Mouse (Mus musculus) liver, embryonic 13.5 days (tissue): ENCODE measurements around the gene Nsg1. TPM values are rescaled to one million over a fixed set of nuclear protein-coding genes. Genes with fewer than 3 reads are reported as not detected.

Experiments
- ATAC-seq: fragments of 200-750 bp; cut with Nextera tagmentation; 2 replicates; pipeline ENCODE4 v1.8.0; 2017; ENCODE audit warnings: low read depth, mild to moderate bottlenecking, moderate number of reproducible peaks, moderate library complexity
- DNase-seq: peaks from one replicate; pipeline ENCODE4 v3.0.0; 2022
- H3K27ac ChIP-seq: fragments of 300-500 bp; sonication (generic); 2 replicates; pipeline ENCODE4 v1.5.1; 2015; ENCODE audit warnings: moderate library complexity, mild to moderate bottlenecking, inconsistent platforms
- H3K27me3 ChIP-seq: fragments of 300-500 bp; sonication (generic); 2 replicates; pipeline ENCODE4 v1.6.1; 2015; ENCODE audit warnings: mild to moderate bottlenecking, inconsistent platforms
- H3K36me3 ChIP-seq: fragments of 300-500 bp; sonication (generic); 2 replicates; pipeline ENCODE4 v1.6.1; 2015; ENCODE audit warnings: mild to moderate bottlenecking, inconsistent platforms
- H3K4me1 ChIP-seq: fragments of 300-500 bp; sonication (generic); replicated peaks from 2 replicates; pipeline ENCODE4 v1.6.1; 2015; ENCODE audit warnings: inconsistent platforms
- H3K4me2 ChIP-seq: fragments of 300-500 bp; sonication (generic); 2 replicates; pipeline ENCODE4 v1.6.1; 2015; ENCODE audit warnings: inconsistent platforms, mild to moderate bottlenecking, moderate library complexity
- H3K4me3 ChIP-seq: fragments of 300-500 bp; sonication (generic); replicated peaks from 2 replicates; pipeline ENCODE4 v1.5.1; 2015; ENCODE audit warnings: mild to moderate bottlenecking, inconsistent platforms
- H3K9ac ChIP-seq: fragments of 300-500 bp; sonication (generic); 2 replicates; pipeline ENCODE4 v1.6.1; 2015; ENCODE audit warnings: mild to moderate bottlenecking, inconsistent platforms
- H3K9me3 ChIP-seq: fragments of 300-500 bp; sonication (generic); replicated peaks from 2 replicates; pipeline ENCODE4 v1.6.1; 2016; ENCODE audit warnings: inconsistent platforms
- WGBS: fragments of 180-500 bp; shearing (Covaris S2); methylation state at CpG from one replicate; pipeline ENCODE4 v1.1.7; 2015; ENCODE audit not compliant: insufficient replicate concordance; 5-methylcytosine and 5-hydroxymethylcytosine counted together
- polyA plus RNA-seq: library from polyadenylated mRNA; unstranded; fragments of >200 nt; fragmentation: Nextera tagmentation; extraction: Ambion mirVana; gene quantifications from 2 replicates; pipeline ENCODE4 v1.2.1, GENCODE M21; 2015

Gene Nsg1
- polyA plus RNA-seq, 1 experiment from 2014 or later: 4.6 TPM

DNA sequence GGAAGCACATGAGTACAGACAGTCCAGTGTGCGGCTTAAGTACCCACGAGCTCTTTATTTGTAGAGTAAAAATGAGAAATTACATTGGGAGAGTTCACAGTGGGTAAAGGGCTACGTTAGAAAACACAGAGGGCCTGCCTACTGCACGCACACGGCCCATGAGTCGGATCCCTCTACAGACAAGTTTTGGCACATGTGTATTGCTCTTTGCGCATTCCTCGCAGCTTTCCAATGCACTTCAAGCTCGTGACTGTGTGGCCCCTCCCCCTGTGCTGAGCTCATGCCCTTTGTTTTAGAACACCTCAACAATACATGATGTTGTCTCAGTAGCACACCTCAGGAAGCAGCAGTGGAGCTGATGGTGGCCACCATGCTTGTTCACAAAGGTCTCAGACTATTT lies 22.5 kb downstream of the Nsg1 start:
- H3K9ac ChIP-seq: no peak overlapping the region
- no peak overlapping the region for H3K27ac ChIP-seq
- no peaks in the 10 kb centered on the region for H3K9me3 ChIP-seq
- DNase-seq: no peak
- peaks cover 3% of the 10 kb centered on the region; the same call in 1 of the 2 replicates for H3K4me1 ChIP-seq
- H3K36me3 ChIP-seq: no peaks in the 10 kb centered on the region
- H3K4me2 ChIP-seq: no peak overlapping the region
- ATAC-seq: no peak
- no peak overlapping the region for H3K4me3 ChIP-seq
- H3K27me3 ChIP-seq: no peaks in the 10 kb centered on the region
- 82% methylated on average over 9 of the region's 9 CpGs for WGBS

DNA sequence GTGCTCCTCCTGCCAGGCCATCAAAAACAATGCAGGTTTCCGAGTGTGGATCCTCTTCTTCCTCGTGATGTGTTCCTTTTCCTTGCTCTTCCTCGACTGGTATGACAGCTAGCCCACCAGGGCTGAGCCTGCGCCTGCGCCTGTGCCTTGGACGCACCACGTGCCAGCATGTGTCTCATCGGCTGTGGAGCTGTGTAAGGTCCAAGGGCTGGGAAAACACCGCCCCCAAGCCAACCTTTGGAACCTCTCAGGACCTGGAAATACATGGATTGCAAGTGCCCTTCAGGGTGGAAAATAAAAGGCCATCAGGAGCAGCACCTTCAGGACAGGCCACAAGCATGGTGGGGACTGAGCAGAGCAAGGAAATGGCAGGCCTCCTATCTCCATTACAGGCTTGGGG lies 23.5 kb downstream of the Nsg1 start:
- Histone ChIP-seq H3K27me3 (no peaks in the 10 kb centered on the region), H3K9ac (no peak overlapping the region), H3K27ac (no peak overlapping the region), H3K36me3 (no peaks in the 10 kb centered on the region), H3K4me3 (no peak overlapping the region), H3K4me2 (no peak overlapping the region), H3K4me1 (peaks cover 3% of the 10 kb centered on the region; the same call in 1 of the 2 replicates), H3K9me3 (no peaks in the 10 kb centered on the region)
- no peak for ATAC-seq
- 74% methylated on average over 9 of the region's 9 CpGs for WGBS
- no peak for DNase-seq

DNA sequence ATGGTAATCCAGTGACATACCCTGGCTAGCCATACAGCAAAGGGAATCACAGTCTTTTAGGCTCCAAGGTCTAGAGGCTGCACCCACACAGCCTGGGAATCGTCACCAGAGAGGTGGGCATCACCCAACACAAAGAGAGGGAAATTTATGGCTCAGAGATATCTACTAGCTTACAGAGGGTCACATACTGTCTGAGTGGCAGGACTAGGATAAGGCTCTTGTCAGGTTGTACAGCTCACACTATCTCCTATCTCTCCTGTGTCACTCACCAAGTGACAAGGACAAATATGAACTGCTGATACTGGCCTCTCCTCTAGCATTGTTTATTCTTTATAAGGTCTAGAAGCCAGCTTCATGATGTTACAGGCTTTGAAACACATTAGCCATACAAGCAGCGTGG lies 30.4 kb downstream of the Nsg1 start:
- no peak for DNase-seq
- peak; percentile 83 for ATAC-seq
- Histone ChIP-seq H3K27ac (no peak overlapping the region), H3K9me3 (no peaks in the 10 kb centered on the region), H3K4me2 (no peak overlapping the region), H3K9ac (no peak overlapping the region), H3K4me3 (no peak overlapping the region), H3K27me3 (no peaks in the 10 kb centered on the region), H3K36me3 (peaks cover 9% of the 10 kb centered on the region), H3K4me1 (no peaks in the 10 kb centered on the region)
- WGBS: 70% methylated on average over 2 of the region's 2 CpGs

DNA sequence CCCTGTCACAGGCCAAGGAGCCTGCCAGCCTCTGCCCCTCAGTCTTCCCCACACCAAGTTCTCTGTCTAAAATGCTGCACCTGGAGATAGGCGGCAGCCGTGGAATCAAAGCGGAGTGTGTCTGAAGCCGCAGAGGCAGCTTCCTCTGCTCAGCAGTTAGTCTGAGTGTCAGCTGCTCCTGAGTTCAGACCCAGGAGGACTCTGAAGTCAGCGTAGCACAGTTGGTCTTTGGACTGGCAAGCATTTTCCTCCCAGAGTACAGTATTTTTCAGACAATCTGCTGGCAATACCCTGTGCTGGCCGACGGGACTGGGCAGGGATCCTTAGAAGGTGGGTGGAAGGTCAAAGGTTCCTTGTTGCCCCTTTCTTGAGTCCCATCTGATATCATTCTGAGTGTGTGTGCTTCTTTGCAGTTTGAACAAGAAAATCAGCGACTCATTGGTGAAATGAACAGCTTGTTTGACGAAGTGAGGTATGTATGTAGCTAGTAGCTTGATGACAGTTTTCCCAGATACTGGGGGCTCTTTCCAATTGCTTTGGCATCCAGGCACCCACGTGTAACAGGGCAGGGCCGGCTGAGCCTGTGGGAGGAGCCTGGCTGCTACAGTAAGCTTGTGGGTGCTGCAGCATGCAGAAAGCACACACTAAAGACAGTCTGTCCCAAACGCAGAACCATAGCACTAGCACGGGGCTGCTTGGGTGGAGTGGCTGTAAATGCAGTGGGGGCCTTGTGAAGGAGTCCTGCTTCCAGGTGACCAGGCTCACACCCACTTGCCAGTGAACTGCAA lies 33.0 kb downstream of the Nsg1 start:
- no peak overlapping the region for H3K27ac ChIP-seq
- no peak overlapping the region for H3K4me3 ChIP-seq
- DNase-seq: no peak
- no peaks in the 10 kb centered on the region for H3K9me3 ChIP-seq
- H3K9ac ChIP-seq: no peak overlapping the region
- H3K4me1 ChIP-seq: no peaks in the 10 kb centered on the region
- no peak for ATAC-seq
- 77% methylated on average over 13 of the region's 13 CpGs for WGBS
- peaks cover 13% of the 10 kb centered on the region for H3K36me3 ChIP-seq
- no peaks in the 10 kb centered on the region for H3K27me3 ChIP-seq
- H3K4me2 ChIP-seq: no peak overlapping the region

DNA sequence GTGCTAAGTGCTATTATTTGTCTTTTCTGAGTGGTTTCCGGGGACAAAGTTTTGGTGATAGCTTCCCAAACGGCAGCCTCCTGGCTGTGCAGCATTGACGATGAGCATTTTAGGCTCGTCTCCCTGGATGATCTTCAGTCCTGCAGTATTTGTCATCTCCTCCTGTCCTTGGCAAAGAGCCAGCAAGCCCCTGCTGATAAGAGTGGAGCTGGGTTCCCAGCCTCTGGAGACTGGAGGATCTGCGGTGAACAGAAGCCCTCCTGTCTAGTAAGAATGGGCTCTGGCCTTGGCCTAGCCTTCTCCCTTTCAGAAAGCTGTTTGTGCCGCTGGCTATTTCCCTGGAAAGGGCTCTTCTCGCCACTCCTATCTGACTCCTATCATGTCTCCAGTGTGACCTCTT lies 38.0 kb downstream of the Nsg1 start:
- Histone ChIP-seq H3K4me2 (no peak overlapping the region), H3K27me3 (no peaks in the 10 kb centered on the region), H3K4me1 (no peaks in the 10 kb centered on the region), H3K4me3 (no peak overlapping the region), H3K36me3 (peaks cover 14% of the 10 kb centered on the region), H3K27ac (no peak overlapping the region), H3K9ac (no peak overlapping the region), H3K9me3 (no peaks in the 10 kb centered on the region)
- ATAC-seq (no peak), DNase-seq (no peak)
- 70% methylated on average over 7 of the region's 7 CpGs for WGBS

DNA sequence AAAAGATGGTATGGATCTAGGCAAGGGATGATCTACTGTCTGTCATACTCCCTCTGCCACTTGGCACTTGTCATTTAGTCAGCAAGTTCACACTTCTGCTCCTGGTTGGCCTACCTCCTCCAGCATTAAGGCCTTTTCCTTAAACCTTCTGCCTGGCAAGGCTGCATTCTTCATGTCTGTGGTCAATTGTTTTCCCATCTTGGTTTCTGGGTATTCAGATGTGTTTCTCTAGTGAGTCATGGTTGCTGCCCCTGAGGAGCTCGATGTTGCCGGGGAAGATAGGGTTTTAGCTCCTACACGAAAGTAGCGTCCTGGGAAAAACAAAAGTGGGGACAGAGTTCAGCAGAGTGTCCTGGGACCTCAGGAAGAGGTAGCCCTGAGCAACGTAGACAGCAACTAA lies 40.4 kb downstream of the Nsg1 start:
- Histone ChIP-seq H3K4me1 (no peaks in the 10 kb centered on the region), H3K9ac (no peak overlapping the region), H3K27ac (no peak overlapping the region), H3K4me3 (no peak overlapping the region), H3K4me2 (no peak overlapping the region), H3K27me3 (no peaks in the 10 kb centered on the region), H3K36me3 (peaks cover 22% of the 10 kb centered on the region), H3K9me3 (no peaks in the 10 kb centered on the region)
- 79% methylated on average over 5 of the region's 5 CpGs for WGBS
- DNase-seq (no peak), ATAC-seq (no peak)

DNA sequence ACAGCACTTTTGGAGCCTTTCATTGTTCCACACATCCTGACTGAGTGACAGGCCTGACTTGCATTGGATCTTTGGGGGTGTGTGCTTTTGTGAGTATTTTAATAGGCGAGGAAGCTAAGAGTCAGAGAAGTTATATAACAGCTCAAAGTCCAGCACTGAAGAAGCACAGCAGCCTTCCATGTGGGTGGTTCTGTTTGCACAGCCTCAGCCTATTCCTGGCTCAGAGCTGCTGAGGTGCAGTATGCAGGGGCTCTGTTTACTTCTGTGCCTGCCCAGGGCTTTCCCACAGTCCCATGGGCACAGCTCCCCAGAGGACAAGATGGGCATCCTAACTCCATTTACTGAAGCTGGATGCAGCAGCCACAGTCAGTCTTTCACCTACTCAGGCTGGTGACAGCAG lies 42.7 kb downstream of the Nsg1 start:
- DNase-seq: no peak
- Histone ChIP-seq H3K4me2 (no peak overlapping the region), H3K9me3 (no peaks in the 10 kb centered on the region), H3K9ac (no peak overlapping the region), H3K27me3 (no peaks in the 10 kb centered on the region), H3K4me3 (no peak overlapping the region), H3K4me1 (no peaks in the 10 kb centered on the region), H3K36me3 (peaks cover 18% of the 10 kb centered on the region), H3K27ac (no peak overlapping the region)
- 68% methylated on average over 1 of the region's 1 CpGs for WGBS
- ATAC-seq: no peak

DNA sequence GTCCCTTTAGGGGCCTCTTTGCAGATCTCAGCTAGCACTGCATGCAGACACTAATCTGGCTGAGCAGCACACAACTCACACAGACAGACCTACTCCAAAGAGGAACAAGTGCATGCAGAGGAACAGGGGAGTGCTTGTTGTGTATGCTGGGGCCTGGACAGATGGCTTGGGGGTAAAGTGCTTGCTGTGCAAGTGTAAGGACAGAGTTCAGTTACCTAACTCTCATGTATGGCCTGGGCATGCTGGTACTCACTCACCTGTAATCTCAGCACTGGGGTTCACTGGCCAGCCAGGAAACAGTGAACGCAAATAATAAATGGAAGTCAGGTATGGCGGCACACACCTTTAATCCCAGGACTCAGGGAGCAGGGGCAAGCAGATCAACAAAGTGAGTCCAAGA lies 45.2 kb downstream of the Nsg1 start:
- WGBS: 85% methylated on average over 2 of the region's 2 CpGs
- DNase-seq (no peak), ATAC-seq (no peak)
- no peaks in the 10 kb centered on the region for H3K27me3 ChIP-seq
- no peaks in the 10 kb centered on the region for H3K4me1 ChIP-seq
- no peaks in the 10 kb centered on the region for H3K9me3 ChIP-seq
- no peak overlapping the region for H3K4me3 ChIP-seq
- H3K27ac ChIP-seq: no peak overlapping the region
- H3K4me2 ChIP-seq: no peak overlapping the region
- H3K36me3 ChIP-seq: peaks cover 20% of the 10 kb centered on the region
- no peak overlapping the region for H3K9ac ChIP-seq

DNA sequence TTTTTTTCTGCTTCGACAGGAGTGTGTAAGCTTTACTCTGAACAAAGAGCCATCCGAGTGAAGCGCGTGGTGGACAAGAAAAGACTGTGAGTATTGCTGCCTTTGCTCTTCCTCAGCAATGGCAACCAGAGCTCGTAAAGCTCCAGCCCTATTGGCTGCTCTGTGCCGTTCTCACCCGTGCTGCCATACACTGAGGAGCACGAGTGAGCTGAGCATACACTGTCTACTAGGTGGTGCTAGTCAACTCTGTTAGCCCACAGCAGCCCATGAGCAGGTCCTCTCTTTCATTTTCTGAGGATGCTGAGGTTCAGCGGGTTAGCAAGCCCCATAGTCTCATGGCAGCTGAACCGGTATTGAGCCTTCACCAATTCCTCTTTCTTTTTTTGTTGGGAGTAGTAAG lies 52.9 kb downstream of the Nsg1 start:
- no peak overlapping the region for H3K27ac ChIP-seq
- H3K36me3 ChIP-seq: peaks cover 14% of the 10 kb centered on the region
- no peaks in the 10 kb centered on the region for H3K9me3 ChIP-seq
- DNase-seq (no peak), ATAC-seq (no peak)
- WGBS: 78% methylated on average over 10 of the region's 10 CpGs
- H3K4me2 ChIP-seq: no peak overlapping the region
- H3K4me3 ChIP-seq: no peak overlapping the region
- no peaks in the 10 kb centered on the region for H3K27me3 ChIP-seq
- no peak overlapping the region for H3K9ac ChIP-seq
- no peaks in the 10 kb centered on the region for H3K4me1 ChIP-seq

DNA sequence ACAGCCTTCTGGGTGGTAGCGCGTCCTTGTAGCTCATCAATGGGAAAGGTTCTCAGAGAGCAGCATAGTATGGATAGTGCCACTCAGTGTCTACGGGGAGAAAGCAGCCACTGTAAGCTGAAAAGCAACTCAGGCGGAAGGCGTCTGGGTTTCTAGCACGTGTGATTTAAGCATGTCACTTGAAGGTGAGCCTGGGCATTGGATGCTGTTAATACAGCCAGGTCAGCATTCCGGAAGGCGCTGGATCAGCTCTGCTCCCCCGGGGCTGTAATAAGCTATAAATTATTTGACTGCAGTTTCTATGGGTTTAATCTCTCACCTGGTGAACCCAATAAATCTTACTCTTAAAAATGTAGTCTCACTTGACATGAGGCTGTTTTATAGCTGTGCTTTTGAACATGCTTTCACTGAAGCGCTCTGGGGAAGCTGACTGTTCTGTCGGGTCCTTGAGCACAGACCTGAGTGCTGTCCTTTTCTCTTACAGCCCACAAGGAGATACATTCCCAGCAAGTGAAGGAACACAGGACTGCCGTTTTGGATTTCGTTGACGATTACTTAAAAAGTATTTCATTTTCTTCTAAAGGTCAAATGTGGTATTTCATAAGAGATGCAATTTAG lies 53.5 kb downstream of the Nsg1 start:
- WGBS: 84% methylated on average over 14 of the region's 14 CpGs
- Histone ChIP-seq H3K4me3 (no peak overlapping the region), H3K27ac (no peak overlapping the region), H3K4me2 (no peak overlapping the region), H3K9me3 (no peaks in the 10 kb centered on the region), H3K27me3 (no peaks in the 10 kb centered on the region), H3K4me1 (no peaks in the 10 kb centered on the region), H3K36me3 (peaks cover 14% of the 10 kb centered on the region), H3K9ac (no peak overlapping the region)
- no peak for ATAC-seq
- DNase-seq: no peak

DNA sequence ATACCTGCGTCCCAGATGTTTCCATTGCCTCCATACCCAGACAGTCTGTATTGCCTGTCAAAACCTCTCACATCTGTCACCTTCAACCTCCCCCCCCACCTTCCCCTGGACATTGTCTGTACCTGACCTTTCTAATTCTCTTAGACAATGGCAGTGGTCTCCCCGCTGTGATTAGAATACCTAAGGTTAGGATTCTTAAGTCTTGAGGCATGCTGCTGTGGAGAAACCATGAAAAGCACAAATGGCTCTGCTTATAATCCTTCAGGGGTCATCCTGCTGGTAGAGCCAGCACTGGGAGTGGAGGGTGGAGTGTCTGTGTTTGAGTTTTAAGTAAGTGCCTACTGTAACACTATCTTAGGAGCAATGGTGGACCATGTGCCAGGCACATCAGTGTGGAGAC lies 56.8 kb downstream of the Nsg1 start:
- DNase-seq: no peak
- 69% methylated on average over 2 of the region's 2 CpGs for WGBS
- Histone ChIP-seq H3K9me3 (no peaks in the 10 kb centered on the region), H3K36me3 (peaks cover 11% of the 10 kb centered on the region), H3K4me2 (no peak overlapping the region), H3K9ac (no peak overlapping the region), H3K27ac (no peak overlapping the region), H3K4me1 (no peaks in the 10 kb centered on the region), H3K27me3 (no peaks in the 10 kb centered on the region), H3K4me3 (no peak overlapping the region)
- no peak for ATAC-seq

DNA sequence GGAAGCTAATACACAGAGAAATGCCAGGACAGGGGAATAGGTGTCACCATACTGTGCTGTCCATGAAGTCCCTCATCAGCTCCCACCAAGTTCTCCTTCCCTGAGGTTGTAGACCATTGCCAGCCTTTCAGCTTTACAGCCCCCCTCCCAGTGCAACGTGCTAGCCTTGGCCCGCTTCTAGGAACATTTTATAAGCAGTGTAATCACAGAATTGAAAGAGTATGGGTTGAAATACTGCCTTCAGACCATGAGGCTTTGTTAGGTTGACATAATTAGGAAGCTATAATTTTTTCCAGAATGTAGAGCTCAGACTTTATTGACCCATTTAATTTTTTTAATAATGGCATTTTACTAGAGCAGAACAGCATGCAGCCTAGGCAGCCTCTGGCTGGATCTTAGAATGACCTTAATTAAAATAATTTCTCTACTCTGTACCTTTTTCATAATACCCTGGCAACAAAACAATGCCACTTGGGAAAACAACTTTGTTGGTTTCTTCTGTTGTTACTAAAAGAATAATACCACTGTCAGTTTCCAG lies 60.5 kb downstream of the Nsg1 start:
- no peak overlapping the region for H3K9ac ChIP-seq
- H3K4me3 ChIP-seq: no peak overlapping the region
- no peaks in the 10 kb centered on the region for H3K36me3 ChIP-seq
- H3K9me3 ChIP-seq: no peaks in the 10 kb centered on the region
- H3K4me2 ChIP-seq: no peak overlapping the region
- H3K27me3 ChIP-seq: no peaks in the 10 kb centered on the region
- no peak overlapping the region for H3K27ac ChIP-seq
- H3K4me1 ChIP-seq: no peaks in the 10 kb centered on the region
- no peak for DNase-seq
- 73% methylated on average over 2 of the region's 2 CpGs for WGBS
- no peak for ATAC-seq
